12 mouse cellular contexts compared by ENCODE assay signal in genomic region chr6:47404419-47405382, GRCm38 (mm10). TPM values are rescaled to one million over a fixed set of nuclear protein-coding genes. Genes with fewer than 3 reads are reported as not detected.
DNase-seq lines count a peak whose midpoint lies in the region; ATAC-seq and TF ChIP-seq lines count a peak whose summit lies in the region.
"Had no signal": no experiment of that assay in that cellular context is flagged by ENCODE, and none has a peak within 500 bp of the region (broad histone marks: within the 10 kb centered on the region; RNA-seq: fewer than 3 reads in every experiment).

No protein-coding gene starts in this region.

- no peak overlapping the region for H3K4me3 ChIP-seq in heart, adult 2 months
- H3K4me3 ChIP-seq: limb, embryonic 12.5 days had no signal

- peaks cover 1% of the 10 kb centered on the region; the same call in 1 of the 2 replicates for H3K4me1 ChIP-seq in heart, adult 2 months (ENCODE audit: control insufficient read depth, insufficient read depth, low read length)
- H3K4me1 ChIP-seq: limb, embryonic 12.5 days had no signal

- no peak for TF ChIP-seq POLR2A in heart, adult 2 months (IDR thresholded peaks at IDR 0.05; ENCODE audit: insufficient read depth, low read depth, low read length)

- TF ChIP-seq EP300 in heart, adult 2 months (IDR thresholded peaks at IDR 0.05; ENCODE audit: insufficient read depth, low read depth, low read length), result no peak

- H3K9ac ChIP-seq in heart, adult 2 months (ENCODE audit: low read depth, low read length), result no peak overlapping the region
- H3K9ac ChIP-seq: limb, embryonic 12.5 days had no signal

- 0 out of 2 replicates have a peak, but pooled peaks cover 1% of the 10 kb centered on the region for H3K27me3 ChIP-seq in heart, adult 2 months (ENCODE audit: control insufficient read depth, insufficient read depth, low read length)
- H3K27me3 ChIP-seq: limb, embryonic 12.5 days had no signal

- intact Hi-C loops in heart, adult 2 months (cut with DNase I), result no loop called here
- intact Hi-C loops in heart, postnatal 25 days (cut with DNase I), result no loop called here

- no peaks in the 10 kb centered on the region for H3K36me3 ChIP-seq in heart, adult 2 months (ENCODE audit: control insufficient read depth, insufficient read depth, low read length)
- H3K36me3 ChIP-seq: limb, embryonic 12.5 days had no signal

- DNase-seq in heart, adult 2 months, result peak; percentile 8 to 16
- DNase-seq in heart, postnatal 25 days (ENCODE audit: low spot score), result no peak
- peak; percentile 10 for DNase-seq in urinary bladder, postnatal 14 days (ENCODE audit: low spot score)
- DNase-seq in urinary bladder, postnatal 4 days (ENCODE audit: low spot score in 2 of 2), result no peak
- DNase-seq in kidney, postnatal 10 days, result peak; percentile 18
- DNase-seq in cerebellum, adult 18-20 months, result no peak
- DNase-seq: cerebellum, postnatal 25 days; right cerebral cortex, postnatal 14 days; thymus, postnatal 14 days had no signal

- ATAC-seq in activated CD4-positive, CD25-positive, alpha-beta regulatory T cell, adult 4 months, result no peak
- ATAC-seq in monocyte, adult 5-6 weeks (replicated peaks; ENCODE audit: insufficient number of reproducible peaks, low FRiP score, low TSS enrichment, poor library complexity, severe bottlenecking), result no peak

- no peaks in the 10 kb centered on the region for H3K79me2 ChIP-seq in heart, adult 2 months (replicated peaks; ENCODE audit: control insufficient read depth, insufficient read depth, low read length)

- no peak overlapping the region for H3K27ac ChIP-seq in heart, adult 2 months
- H3K27ac ChIP-seq: limb, embryonic 12.5 days had no signal

- WGBS in heart, adult 2 months, result 67% methylated on average over 11 of the region's 11 CpGs

- TF ChIP-seq CTCF in heart, adult 2 months (IDR thresholded peaks at IDR 0.05), result no peak

RNA-seq across cellular contexts. Expression of gene Cul1, which starts 48.5 kb away (rescaled TPM):
- total RNA-seq in heart, adult 2 months (2021), result 10 to 100 TPM; 60.0 to 68.6 TPM
- 22.7 and 41.3 TPM in 2 replicates for polyA plus RNA-seq in heart, adult 2 months (2012; rRNA removed)
- 10 to 100 TPM; 61.1 to 63.4 TPM for total RNA-seq in heart, postnatal 25 days (2021)
- polyA plus RNA-seq in activated CD4-positive, CD25-positive, alpha-beta regulatory T cell, adult 4 months (2017; shearing (Covaris generic)), result 10 to 100 TPM; 65.3 to 70.8 TPM
- 149 to 202 TPM (median 175 TPM) in 3 replicates for total RNA-seq in monocyte, adult 5-6 weeks (2017)

Comparison
In these comparisons a context has a peak if more than half of its experiments do, and no peak if none do; other contexts are left out.
1. DNase-seq: peak in heart, adult 2 months (2 of 2), urinary bladder, postnatal 14 days (single experiment) and kidney, postnatal 10 days (single experiment); none in heart, postnatal 25 days (single experiment), urinary bladder, postnatal 4 days (0 of 2) and cerebellum, adult 18-20 months (0 of 2).